Mouse (Mus musculus) liver, adult 2 months (tissue): ENCODE results near the gene Cep41.

ENCODE experiments used
- CTCF ChIP-seq: fragments of 200-500 bp; IDR thresholded peaks from 2 replicates; pipeline ENCODE4 v1.5.1; 2011; ENCODE audit warnings: low read depth, low read length, control low read depth
- POLR2A ChIP-seq: fragments of 200-500 bp; IDR thresholded peaks from 2 replicates; pipeline ENCODE4 v1.6.1; 2011; ENCODE audit warnings: low read length, control low read depth; ENCODE audit not compliant: insufficient read depth; ENCODE audit errors: extremely low read depth

GRCm38 (mm10) chr6:30735728-30736371 is 42.3 kb upstream of the Cep41 start:
- TF ChIP-seq POLR2A (no peak), CTCF (no peak)
